Mouse (Mus musculus) limb, embryonic 15.5 days (tissue): ENCODE measurements around the gene Wrap73. TPM values are rescaled to one million over a fixed set of nuclear protein-coding genes. Genes with fewer than 3 reads are reported as not detected.

Source experiments
- polyA plus RNA-seq: library from polyadenylated mRNA; unstranded; fragments of >200 nt; fragmentation: Nextera tagmentation; extraction: Ambion mirVana; gene quantifications from 2 replicates; pipeline ENCODE4 v1.2.1, GENCODE M21; 2015

Wrap73 gene
- polyA plus RNA-seq, 1 experiment from 2014 or later = 38.5 TPM

Other genes with a start within 250 kb of the Wrap73 start
- 66.7 and 69.3 TPM in 2 replicates for gene A430005L14Rik, start 185.1 kb upstream of the Wrap73 start, polyA plus RNA-seq
- 11.4 and 12.6 TPM in 2 replicates for gene Dffb, start 167.2 kb upstream of the Wrap73 start, polyA plus RNA-seq
- gene Cep104, start 167.2 kb upstream of the Wrap73 start, polyA plus RNA-seq = 13.7 and 16.1 TPM in 2 replicates
- 14.7 and 17.1 TPM in 2 replicates for gene Lrrc47, start 130.6 kb upstream of the Wrap73 start, polyA plus RNA-seq
- gene Smim1, start 116.1 kb upstream of the Wrap73 start, polyA plus RNA-seq = 17.6 and 24.6 TPM in 2 replicates
- not detected in 2 replicates for gene Ccdc27, start 99.7 kb upstream of the Wrap73 start, polyA plus RNA-seq
- gene Trp73, start 2.2 kb upstream of the Wrap73 start, polyA plus RNA-seq = 3.4 and 3.9 TPM in 2 replicates
- 149 and 157 TPM in 2 replicates for gene Tprgl, start 18.3 kb downstream of the Wrap73 start, polyA plus RNA-seq
- gene Megf6, start 28.4 kb downstream of the Wrap73 start, polyA plus RNA-seq = 104 and 110 TPM in 2 replicates
- gene Arhgef16, start 159.3 kb downstream of the Wrap73 start, polyA plus RNA-seq = 5.5 and 6.5 TPM in 2 replicates
- not detected in 2 replicates for gene B230104I21Rik, start 193.8 kb downstream of the Wrap73 start, polyA plus RNA-seq